Mouse (Mus musculus): ENCODE measurements around the gene Hoxd10. TPM values are rescaled to one million over a fixed set of nuclear protein-coding genes. Genes with fewer than 3 reads are reported as not detected.

Hoxd10 gene
- not detected in 2 replicates for total RNA-seq (2015)
- total RNA-seq (2017), result not detected in 2 replicates

DNA sequence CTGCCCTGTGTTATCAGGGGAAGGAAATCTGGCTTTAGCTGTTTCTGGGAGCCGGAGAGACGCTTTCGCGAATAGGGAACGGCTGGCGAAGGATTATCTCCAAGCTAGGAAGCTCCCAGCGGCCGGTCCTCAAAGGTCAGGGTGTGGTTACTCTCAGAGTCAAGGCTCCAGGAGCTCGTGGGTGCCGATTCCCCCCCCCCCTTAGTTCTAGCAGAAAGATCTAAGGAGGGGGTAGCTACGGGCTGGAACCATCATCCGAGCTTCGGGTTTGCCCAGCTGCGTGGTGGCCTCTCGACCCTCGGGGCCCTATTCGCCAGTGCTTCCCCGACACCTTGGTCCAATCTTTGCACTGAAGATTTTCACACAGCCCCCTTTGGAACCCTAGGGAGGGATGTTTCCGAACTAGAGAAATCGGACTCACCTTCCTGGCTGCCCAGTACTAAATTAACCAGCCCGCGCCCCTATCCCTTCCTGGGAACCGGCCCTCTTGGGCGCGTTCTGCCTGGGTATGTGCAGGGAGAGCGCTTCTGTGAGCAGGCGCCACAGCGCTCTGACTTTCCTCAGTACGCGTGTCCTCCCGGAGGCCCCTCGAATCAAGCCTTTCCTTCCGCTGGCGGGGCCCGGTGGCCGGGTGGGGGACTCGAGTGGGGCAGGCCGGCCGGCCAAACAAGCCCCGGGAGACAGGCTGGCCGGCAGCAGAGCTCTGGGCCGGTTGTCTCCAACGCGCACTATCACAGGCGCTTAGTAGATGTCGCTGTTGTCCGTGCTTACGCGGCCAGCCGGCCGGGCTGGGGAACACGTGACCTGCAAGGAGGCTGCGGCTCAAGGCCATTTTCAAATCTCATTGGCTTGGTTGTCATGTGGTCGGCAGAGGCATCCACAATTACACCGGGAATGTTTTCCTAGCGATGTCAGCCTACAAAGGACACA lies at the start of gene Hoxd10:
TSS of gene Hoxd10 (plus strand) at position 903 of the 930 bp plus-strand sequence.
- ATAC-seq (replicated peaks; ENCODE audit: poor library complexity), result peak; percentile 23; the same call in 1 of the 2 replicates

DNA sequence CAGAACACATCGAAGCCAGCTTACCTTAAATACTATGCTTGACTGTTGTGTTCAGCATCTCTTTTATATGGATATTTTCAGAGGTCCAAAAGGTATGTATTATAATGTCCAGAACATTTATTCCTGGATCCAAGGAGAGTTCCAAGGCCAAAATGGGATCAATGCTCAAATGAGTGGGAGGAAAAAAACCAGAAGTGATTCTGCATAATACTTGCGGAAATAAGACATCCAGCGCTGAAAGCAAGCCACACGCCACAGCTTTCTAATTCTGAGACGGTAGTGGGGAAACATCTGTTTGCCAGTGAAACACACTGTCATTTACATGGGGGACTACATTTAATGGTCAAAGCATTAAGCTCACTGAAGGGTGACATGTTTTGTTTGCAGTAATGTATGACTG lies 49.3 kb upstream of the Hoxd10 start:
- ATAC-seq (replicated peaks; ENCODE audit: poor library complexity), result peak; percentile 64

DNA sequence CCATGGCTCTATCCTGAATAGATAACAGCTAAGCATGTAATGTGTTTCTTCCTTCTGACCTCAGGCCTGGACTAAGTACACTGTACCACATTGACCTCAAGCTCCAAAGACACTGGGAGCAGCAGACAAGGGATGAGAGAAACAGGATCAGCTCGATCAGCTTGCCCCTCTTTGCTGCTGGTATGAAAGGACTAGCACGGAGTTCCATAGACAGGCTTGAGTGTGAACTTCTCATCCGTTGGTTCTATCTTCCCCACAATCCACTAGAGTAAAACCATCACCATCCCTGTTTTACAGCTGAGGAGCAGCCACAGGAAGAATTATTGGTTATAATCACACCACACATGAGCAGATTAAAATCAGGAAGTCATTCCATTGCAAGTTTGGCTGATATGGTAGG lies 46.1 kb upstream of the Hoxd10 start:
- ATAC-seq (replicated peaks; ENCODE audit: poor library complexity), result no peak

DNA sequence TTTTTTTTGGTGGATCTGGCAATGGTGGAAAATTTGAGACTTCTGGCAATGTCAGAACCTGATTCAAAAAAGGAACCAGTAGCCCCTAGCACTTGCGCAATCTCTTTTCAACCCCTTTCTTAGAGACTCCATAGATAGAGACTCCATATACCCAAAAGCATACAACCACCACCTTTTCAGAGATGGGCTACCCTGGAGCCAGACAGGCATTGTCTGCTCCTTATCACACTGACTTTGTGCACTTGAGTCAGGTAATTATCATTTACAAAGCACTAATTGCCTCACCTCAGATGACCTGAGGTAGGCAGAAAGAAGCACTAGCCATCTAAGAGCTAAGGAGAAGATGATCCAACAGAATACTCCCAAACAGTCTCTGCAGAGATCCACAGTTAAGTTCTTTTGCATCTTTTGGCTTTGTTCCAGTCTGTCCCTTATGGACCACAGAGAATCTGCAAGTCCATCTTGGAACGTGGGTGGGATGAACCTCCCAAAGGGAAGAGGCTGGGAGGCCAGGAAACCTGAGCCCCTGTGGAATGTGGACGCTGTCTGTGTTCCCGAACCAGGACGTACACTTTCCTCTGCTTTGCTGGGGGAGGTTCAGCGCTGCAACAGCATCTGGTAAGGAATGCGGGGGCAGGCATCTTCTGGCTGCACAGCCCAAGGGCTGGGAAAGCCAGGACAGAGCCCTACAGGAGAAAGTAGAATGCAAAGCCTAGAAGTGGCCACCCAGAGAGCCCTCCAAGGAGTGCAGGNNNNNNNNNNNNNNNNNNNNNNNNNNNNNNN lies 44.5 kb upstream of the Hoxd10 start:
- no peak for ATAC-seq (replicated peaks; ENCODE audit: poor library complexity)

DNA sequence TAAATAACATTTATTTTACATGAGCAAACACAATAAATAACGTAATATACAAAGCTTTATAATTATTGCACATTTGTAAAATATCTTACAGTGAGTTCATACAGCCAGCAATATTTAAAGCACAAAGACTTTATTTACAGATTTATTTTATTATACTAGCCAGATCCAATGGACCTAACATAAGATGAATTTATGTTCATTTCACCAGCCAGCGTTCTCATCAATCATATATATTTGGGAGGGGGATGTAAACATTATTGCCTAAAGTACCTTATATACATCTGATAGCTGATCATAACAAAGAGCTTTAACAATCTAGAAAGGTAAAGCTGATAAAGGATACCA lies 38.8 kb upstream of the Hoxd10 start:
- no peak for ATAC-seq (replicated peaks; ENCODE audit: poor library complexity)

DNA sequence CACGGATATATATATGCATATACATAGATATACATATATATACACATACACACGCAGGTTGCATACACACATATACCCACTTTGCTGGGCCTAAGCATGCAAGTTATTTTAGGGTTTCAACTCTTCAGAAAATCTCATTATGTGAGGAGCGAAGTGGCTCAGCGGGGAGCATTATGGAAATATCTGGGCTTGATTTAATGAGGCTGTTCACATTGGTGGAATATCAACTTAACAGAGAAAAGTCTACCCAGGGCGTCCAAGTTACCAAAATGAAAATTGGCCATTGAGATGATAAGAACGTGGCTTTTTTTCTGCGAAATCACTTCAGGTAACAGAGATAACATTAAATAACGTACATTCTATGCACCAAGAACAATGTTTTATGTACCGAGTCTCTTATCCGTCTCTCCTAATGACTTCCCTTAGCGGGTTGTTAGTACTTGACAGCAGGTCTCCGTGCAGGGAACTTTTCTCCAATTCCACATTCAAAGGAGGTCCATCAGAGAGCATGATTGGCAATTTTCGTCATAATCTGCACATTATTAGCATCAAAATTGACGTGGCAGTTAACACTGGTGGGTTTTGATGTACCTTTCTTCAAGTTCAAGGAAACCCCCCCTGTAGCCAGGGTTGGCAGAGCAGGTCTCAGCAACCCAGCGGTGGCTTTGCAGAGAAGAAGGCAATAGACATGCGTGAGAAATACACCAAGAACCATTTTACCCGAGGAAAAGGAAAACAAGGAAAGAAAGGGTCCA lies 37.8 kb upstream of the Hoxd10 start:
- no peak for ATAC-seq (replicated peaks; ENCODE audit: poor library complexity)

DNA sequence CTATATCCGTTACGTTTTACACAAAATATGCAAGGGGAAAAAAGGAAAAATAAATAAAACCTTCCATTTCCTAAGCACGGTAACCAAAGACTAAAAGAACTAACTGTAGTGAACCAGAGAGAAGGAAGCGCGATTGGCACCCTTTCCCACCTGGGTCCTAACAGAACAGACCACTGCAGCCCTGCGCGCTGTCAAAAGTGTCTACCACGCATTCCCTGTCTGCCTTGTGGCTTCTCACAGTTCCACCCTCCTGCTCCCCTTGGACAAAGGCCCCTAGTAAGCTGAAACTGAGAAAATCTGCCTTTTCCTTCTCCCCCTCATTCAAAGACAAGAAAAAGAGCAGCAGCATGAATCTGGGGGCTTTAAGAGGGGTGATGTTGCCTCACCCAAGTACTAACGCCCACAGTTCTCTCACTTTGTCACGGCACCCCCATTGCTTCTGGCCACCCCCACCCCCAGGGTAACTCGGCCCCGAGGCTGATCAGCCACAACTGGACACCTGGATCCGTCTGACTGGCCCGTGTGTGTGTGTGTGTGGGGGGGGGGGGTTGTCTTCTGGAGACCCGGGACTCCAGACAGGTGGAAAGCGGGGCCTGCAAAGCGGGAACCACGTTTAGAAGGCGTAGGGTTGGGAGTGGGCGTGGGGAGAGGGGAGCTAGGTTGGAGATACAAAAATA lies 36.8 kb upstream of the Hoxd10 start:
- ATAC-seq (replicated peaks; ENCODE audit: poor library complexity), result no peak

DNA sequence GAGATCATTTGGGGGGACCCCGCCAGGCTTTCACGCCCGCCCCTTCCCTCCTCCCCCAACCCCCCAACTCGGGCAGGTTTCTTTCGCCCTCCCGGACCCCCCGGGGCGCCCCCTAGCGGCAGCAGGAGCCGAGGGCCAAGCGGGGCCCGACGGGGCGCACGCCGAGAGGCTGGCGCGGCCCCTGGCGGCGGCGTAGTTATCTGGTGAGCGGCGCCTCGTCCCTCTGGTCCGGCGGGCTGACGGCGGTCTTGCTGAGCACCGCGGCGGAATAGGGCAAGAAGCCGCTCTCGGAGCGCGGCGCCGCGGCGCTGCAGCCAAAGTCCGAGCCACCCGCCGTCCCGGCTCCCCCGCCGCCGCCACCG lies 36.3 kb upstream of the Hoxd10 start:
- peak; percentile 44; the same call in 1 of the 2 replicates for ATAC-seq (replicated peaks; ENCODE audit: poor library complexity)

DNA sequence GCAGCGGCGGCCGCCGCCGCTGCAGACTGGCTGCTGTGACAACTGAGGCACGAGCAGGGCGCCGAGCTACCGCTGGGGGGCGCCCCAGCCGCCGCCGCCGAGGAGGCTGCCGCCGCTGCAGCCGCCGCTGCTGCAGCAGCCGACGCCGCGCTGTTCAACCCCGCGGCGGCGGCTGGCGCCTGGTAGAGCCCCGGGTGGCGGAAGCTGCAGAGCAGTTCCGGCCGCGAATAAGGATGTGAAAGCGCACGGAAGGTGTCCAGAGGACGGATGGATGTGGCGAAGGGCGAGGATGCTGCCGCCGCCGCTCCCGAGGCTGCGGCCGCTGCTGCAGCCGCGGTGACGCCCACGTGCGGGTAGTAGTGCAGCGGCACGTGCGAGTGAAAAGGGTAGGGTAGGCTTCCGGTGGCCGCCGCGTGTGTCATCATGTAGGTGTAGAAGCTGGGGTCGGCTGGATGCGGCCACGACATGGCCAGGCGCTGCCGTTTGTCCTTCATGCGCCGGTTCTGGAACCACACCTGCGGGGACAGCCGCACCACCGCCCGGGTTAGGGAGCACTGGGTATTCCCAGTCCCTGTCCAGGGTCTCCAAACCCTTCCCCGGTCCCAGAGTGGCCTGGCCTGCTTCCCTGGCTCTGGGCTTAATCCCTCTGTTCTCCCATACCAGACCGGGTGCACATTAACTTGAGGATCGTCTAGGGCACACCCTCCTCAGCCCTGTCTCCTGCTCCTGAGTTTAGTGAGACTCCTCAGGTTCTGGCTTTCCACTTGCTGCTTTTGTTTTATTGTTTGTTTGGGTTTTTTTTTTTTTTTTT lies 35.7 kb upstream of the Hoxd10 start:
- peak; percentile 73 for ATAC-seq (replicated peaks; ENCODE audit: poor library complexity)

DNA sequence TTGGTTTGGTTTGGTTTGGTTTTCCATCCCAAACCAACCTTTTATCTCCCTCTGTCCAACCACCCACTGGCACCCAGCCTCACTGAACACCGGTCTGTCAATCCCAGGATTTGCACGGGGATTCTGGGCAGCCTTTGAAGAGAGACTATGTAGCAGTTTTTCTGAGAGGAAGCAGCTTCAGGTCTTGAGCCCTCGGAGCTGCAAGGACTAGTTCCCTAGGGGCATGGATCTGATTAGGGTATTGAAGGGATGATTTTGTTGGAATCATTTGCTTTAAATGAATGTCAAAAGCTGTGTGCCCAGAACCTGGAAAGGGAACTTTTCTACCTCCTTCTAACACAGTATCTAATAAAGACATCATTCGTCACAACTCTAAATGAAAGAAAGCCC lies 35.1 kb upstream of the Hoxd10 start:
- ATAC-seq (replicated peaks; ENCODE audit: poor library complexity), result no peak

DNA sequence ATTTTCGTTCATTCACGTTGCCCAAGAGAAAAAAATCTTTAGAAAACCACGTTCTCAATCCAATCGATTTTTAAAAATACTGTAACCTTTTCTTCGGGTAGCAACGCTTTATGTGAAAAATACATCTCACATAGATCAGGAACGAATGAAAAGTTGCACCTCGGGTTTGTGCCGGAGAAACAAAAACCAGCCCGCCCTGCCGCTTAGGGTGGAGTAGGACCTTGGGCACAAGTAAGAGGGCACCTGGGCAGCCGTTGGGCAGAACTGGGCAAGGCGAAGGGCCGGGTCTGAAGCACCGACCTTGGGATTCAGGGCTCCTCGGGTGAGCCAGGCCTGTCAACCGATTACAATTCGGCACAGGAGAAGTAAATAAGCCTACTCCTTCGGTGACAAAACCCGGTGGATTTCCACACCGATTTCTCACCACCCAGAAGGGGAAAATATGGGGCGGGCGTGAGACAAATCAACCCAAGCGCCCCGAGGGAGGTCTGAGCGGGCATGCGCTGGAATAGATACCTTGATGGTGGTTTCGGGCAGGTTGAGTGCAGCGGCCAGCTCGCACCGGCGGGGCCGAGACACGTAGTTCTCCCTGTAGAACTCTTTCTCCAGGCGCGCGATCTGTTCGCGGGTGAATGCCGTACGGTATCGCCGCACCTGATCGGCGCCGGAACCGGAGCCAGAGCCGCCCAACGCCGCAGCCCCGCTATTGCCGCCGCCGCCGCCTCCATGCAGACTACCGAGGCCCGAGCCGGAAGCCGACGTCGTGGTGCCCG lies 34.3 kb upstream of the Hoxd10 start:
- ATAC-seq (replicated peaks; ENCODE audit: poor library complexity), result no peak

DNA sequence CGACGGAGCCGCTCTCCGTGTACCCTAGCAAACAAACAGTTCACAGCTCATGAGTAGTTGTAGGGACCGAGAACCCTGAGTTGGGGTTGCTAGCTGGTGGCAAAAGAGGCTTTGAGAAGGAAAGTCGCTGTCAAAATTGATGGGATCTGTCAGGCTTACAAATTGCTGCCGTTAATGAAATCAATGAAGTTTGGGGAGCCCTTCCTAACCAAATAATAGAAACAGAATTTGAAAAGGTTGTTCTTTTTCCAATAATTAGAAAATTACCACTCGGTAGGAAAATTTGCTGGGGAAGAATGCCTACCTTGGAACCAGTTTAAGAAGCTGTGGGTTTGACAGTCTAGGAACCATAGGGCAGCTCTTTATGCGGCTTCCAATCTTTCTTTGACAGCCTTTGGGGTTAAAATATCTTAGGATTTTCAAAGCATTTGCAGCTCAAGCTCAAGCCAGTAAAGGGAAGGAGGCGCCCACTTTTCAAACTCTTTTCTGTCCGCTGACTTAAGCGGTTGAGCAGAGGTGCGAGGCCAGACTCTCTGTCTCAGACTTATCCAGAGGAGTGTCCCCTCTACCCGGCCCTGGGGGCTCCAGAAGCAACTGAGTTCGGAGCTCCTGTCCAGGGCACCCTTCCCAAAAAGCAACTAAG lies 33.6 kb upstream of the Hoxd10 start:
- no peak for ATAC-seq (replicated peaks; ENCODE audit: poor library complexity)

DNA sequence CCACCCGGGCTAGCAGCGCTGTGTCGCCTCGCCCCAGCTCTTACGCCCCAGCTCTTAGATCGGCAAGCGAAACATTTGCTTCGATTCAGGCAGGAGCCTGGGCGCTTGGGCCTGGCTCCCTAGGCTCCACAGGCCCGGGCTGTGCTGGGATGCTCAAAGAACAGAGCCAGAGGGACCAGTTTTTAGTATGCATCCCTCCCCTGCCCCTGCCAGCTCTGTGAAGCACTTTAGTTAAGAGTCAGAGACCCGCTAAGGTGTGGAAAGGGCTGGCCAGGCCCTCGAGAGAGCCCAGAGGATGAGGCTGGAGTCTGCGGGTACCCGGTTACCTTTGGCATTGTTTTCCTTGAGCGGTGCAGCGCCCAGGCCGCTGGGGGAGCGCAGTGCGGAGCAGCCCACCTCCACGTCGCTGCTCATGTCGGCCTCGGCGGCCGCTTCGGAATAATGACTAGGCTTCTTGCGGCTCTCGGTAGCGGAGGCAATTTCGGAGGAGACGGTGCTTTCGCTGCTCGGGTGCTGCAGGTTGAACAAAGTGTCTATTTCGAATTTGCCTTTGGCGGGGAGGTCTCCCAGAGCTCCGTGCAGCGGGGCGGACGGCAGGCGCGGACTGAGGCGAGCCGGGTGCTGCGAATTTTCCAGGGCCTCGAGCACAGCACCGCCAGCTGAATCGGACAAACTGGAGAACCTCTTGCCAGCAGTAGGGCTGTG lies 32.9 kb upstream of the Hoxd10 start:
- ATAC-seq (replicated peaks; ENCODE audit: poor library complexity), result no peak

DNA sequence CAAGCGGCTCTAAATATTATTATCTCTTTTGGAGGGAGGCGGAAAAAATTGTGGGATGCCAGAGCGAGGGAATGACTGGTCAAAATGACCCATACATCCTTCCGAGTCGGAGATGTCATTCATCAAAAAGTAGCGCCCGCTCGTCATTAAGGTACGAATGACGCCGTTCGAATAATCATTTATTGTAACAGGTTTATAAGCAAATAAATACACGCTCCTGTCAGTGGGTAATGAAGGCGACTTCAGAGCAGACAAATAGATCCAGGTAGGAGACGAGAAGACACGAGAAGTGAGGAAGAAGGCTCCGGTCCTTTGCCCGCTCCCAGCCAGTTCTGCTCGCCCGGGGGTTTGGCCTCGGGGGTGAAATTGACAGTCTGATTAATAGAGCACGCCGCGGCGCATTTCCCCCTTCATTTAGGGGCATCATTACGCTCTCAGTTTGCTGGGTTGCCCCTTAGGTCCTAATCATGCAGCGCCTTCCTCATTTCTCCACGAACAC lies 32.2 kb upstream of the Hoxd10 start, which contains the start of gene Evx2:
TSS of gene Evx2 (minus strand) at position 51 of the 499 bp plus-strand sequence.
- ATAC-seq (replicated peaks; ENCODE audit: poor library complexity), result no peak

DNA sequence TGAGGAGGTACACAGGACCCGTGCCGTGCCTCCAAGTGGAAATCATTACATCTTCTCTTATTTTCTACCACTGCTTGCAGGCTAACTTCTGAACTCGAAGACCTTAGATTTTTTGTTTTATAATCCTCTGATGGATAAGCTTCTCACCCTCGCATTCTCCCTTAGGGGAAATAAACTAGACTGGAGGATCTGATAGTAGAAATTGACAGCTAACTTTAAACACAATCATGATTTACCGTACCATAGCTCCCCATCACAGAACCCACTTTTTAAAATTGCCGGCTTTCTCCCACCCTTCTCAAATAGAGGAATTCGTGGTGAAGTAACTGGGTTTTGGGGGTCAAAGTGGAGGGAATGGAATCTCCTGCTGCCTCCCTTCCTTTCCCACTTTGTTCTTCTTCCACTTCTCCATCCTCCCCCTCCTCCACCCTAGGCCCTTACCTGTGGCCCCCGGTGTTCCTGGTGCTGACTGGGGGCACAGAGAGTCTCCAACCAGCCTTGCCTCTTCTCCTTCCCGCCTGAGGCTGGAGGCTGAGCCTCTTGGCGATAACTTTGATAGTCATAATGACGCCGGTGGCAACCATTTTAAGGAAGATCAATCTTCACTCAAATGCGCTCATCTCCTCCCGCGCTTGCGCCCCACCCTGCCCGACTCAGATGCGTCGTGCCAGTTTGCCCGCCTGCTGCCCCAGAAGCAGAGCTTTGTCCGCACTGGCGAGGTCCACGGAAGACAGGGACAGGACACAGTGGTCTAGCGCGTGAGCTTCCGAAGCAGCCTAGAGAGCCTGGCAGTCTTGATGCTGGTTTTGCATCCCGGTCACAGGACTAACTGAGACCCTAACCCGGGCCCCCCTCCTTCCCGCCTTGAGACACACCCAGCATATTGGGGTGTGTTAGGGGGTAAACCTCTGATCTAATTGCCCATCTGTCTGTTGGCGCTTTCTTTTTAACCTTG lies 31.0 kb upstream of the Hoxd10 start:
- ATAC-seq (replicated peaks; ENCODE audit: poor library complexity), result no peak

DNA sequence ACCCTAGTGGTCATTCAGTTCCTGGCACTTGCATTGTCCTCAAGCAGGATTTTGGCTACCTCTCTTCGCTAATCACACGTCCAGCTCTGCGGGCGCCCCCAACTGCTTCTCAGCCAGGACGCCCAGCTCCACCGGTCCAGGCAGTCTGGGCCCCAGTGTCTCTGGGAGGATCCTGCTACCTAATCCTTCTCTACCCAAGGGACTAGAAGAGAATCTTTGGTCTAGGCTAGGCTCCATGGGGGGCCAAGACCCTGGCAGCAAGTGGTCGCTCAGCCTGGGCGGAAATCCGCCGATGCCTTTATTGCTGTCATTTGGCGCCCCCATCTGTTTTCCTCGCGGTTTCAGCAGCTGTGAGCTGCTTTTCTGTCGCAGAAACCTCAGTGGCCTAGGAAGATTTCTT lies 30.0 kb upstream of the Hoxd10 start:
- 0 out of 2 replicates have a peak, but pooled peaks have one; percentile 35 for ATAC-seq (replicated peaks; ENCODE audit: poor library complexity)

All from megakaryocyte progenitor cell, adult 5-6 weeks (primary cell).